Mouse (Mus musculus): Measurements from ENCODE around the gene Odf3l1.

Gene Odf3l1

DNA sequence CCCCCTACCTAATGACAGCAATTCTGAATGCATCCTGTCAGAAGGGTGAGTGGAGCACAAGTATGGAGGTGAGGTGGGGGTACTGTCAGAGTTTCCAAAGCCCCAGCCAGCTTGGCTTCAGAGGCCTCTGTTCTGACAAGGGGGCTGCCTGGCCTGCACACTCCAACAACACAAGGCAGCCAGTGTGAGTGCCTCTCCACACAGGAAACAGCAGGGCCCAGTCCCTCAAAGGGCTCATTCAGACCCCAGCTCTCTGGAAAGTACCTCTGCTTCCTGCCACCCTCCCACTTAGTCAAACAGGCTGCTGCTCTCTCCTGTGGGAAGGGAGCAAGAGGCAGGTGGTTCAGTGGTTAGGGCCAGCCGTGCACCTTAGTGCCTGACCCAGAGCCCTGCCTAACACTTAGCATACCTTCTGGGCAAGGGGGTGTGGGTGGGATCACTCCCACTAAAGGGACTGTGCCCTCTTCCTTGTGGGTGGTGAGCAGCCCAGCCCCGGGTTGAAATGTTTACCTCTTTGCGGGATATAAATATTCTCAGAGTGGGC lies 17.1 kb upstream of the Odf3l1 start:
- DNase-seq (ENCODE audit: low spot score): no peak

DNA sequence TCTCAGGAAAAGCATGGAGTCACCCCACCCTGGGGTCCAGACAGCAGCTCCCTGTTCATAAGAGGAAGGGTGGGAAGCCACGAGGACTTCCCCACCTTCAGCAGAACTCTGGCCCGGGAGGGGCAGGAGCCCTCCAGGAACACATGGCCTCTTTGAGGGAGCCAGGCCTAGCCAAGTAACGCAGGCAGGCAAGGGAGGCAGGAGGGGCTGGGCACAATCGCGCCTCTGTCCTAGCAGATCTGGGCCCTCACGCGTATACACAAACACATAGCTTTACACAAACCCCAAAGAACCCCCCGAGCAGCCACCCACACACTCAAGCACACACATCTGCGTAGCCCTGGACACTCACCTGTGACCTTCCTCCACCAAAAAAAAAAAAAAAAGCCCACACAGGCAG lies 16.3 kb upstream of the Odf3l1 start:
- DNase-seq (ENCODE audit: low spot score): no peak

DNA sequence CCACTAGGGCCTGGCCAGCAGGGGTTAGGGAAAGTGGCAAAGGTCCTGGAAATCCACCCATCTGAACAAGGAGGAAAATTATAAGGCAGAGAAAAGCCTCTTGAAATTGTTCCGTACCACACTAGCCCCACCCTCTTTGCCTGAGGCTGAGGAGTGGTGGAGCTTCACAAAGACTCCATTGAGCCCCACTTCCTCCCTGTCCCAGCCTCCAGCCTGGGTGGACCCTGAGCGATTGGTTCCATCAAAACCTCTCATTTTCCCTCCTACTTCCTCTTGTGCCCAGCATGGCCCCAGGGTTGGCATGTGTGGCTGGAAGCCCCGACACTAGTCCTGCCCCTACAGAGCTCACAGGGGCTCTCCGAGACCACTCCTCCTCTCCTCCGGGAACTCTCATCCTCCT lies 12.8 kb upstream of the Odf3l1 start:
- DNase-seq (ENCODE audit: low spot score): no peak

DNA sequence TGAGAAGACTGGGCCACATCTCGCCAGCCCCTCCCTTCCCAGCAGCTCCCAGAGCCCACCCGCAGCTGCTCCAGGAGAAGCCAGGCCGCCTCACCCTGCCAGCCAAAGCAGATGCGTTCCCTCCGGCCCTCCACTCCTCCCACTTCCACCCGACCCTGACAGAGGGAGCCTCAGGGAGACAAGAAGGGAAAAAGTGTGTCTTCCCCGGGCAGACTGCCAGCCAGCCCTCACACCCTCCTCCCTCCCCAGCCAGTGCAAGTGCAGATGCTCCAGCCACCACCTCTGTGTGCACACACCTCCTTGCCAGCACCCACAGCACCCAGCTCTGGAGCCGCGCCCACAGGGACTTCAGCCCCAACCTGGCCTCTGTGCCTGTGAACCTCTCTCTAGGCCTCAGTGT lies 12.3 kb upstream of the Odf3l1 start:
- DNase-seq (ENCODE audit: low spot score): no peak

DNA sequence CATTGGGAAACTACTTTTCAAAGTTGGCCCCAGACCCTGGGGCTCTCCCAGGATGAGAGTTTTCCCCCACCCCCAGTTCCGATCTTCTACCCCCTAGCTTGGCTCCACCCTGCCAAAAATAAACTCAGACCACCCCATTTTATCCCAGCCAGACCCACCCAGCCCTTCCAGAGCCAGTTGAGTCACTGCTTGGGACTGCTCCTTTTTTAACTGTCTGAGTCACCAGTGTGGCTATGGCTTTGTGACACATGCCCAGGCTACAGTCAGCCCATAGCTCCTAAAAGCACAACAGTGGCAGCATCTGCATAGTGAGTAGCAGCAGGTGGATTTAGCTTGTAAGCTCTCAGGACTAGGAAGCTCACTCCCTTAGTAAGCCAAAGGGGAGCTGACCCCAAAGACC lies 8.6 kb upstream of the Odf3l1 start:
- DNase-seq (ENCODE audit: low spot score): no peak

DNA sequence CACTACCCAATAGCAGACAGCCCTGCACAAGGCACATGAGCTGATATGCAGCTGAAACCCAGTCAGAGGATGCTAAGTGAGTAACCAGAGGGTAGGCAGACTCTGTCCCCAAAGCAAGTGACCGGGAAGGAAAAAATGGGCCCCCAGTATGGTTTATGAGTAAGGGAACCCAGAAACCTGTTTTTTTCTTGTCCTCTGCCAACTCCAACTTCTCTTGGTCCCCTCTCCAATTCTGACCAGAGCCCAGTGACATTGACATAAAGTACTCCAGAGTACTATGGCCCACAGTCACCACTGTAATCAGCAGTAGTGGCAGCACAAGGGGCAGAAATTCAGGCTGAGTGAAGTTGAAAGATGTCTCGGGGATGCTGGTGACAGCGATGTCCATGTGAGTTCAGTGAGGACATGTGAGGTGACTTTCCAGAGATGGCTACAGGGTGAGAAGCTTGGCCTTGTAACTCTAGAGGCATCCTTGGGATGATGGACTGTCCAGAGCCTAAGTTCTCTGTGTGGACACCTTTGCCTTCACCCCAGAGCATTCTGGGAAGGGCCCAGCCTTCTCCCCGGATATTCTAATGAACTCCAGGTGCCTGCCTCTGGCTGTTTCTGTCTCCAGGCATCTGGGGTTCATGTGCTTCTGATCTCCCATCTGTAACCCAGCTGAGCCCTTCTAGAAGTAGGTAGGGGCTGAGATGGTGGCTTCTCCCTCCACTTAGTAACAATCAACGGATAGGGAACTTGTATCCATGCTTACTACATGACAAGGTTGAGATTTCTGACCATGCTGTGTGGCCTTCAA lies 7.8 kb upstream of the Odf3l1 start:
- DNase-seq (ENCODE audit: low spot score): no peak

DNA sequence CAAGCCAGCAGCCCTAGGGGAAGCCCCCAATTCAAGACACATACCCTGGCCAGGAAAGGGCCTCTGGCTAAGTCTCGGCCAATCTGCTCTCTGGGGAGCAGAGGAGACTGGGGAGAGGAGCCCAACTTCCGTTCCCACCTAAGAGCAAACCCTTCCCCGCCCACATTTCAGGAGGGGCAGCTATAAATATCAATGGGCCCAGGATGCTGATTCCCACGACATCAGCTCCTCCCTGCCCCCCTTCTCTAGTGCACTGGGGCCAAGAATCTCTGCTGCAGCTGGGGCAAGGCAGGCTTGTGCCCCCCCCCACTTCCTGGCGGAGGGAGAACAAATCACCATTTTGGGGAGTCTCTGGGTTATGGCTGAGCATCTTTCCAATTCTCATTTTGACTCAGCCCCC lies 6.7 kb upstream of the Odf3l1 start:
- DNase-seq (ENCODE audit: low spot score): no peak

DNA sequence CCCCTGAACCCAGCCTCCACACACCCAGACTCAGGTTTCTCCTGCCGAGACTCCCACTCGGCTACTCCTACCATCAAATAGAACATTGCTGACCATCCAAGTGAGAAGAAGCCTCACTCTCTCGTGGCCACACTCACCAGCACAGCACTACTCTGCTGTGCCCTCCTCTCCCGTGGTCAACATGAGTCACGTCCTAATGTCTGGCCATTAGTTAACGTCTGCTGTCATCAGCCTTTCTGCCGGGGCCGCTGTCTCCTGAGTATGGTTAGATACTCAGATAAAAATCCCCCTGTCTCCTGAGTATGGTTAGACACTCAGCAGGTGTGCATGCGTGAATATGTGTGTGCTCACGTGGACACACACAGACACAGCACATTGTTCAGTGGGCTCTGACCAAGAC lies 6.3 kb upstream of the Odf3l1 start:
- no peak for DNase-seq (ENCODE audit: low spot score)

DNA sequence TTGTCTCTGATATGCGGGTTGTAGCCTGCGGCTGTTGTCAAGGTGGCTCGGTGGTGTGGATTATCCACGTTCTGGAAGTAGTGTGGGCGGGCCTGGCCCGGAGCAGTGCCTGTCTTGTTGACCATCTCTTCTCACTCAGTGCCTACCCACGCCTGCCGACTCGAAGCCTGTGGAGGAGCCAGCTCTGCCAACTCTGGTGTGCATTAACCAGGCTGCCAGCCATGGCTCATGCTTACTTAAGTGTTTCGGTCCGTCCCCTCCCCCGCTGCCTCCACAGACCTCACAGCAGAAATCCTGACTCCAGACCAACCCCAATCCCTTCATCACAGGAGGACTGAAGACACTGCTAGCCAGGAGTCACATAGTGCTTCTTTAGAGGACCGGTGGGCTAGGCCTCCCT lies 5.1 kb upstream of the Odf3l1 start:
- no peak for DNase-seq (ENCODE audit: low spot score)

DNA sequence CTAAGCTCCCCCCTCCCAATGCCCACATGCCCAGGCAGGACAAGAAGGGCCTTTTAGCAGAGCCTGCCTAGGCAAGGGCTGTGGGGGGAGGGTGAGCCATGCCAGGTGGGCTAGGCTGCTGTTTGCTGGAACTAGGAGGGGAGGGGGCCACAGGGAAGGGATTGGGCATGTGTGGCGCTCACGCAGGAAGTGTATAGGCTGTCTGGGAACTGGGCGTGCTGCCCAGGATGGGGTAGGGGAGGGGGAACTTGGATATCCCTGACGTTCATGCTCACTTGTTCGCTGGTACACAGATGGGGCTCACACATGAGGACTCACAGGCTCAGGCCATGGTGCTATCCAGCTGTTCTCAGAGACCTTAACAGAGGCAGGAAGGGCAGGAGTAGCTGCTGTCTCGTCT lies 3.8 kb upstream of the Odf3l1 start:
- DNase-seq (ENCODE audit: low spot score): no peak

DNA sequence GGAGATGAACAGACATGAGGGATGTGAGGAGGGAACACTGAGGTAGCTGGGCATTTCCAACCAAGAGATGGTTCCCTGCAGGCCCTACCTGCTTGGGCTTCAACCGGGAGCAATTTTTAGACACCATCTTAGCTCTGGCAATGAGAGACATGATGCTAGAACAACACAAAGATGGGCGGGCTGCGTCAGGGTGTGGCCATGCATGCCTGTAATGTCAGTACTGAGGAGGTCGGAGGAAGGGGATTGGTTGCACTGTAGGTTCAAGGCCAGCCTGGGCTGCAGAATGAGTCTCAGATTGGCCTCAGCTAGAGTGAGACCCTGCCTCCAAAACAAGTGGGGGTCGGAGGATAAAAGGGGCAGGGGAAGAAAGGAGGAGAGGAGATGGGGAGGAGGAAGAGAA lies 2.0 kb upstream of the Odf3l1 start:
- DNase-seq (ENCODE audit: low spot score): no peak

DNA sequence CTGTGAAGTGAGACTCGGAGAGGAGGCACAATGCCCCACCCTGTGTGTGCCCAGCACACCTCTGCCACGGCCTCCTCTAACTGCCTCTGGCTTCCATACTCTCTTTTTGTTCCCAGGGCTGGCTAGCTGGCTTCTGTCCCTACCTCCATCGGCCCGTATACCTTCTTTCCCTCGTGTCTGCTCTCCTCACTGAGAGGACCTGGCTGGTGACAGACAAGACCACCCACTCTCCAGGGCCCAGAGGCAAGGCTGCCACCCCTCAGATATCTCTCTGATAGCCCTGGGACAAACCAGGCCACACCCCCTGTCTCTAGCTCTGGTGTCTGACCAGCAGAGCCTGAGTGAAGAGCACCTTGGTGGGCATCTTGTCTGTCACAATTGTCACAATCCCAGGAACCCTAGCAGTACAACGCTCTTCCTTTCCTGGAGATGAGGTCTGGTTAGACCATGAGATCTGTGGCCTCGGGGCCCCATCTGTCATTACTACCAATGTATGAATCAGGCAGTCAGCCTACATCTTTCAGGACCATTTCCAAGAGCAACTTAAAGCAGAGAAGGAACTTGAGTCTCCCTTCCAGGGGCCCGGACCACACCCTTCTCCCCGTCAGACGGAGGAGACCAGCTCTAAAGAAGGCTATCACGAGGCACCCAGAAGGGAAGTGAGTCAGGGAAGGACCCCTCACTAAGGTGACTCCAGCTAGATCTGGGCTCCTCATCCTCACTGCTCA lies 1.4 kb upstream of the Odf3l1 start:
- no peak for DNase-seq (ENCODE audit: low spot score)

DNA sequence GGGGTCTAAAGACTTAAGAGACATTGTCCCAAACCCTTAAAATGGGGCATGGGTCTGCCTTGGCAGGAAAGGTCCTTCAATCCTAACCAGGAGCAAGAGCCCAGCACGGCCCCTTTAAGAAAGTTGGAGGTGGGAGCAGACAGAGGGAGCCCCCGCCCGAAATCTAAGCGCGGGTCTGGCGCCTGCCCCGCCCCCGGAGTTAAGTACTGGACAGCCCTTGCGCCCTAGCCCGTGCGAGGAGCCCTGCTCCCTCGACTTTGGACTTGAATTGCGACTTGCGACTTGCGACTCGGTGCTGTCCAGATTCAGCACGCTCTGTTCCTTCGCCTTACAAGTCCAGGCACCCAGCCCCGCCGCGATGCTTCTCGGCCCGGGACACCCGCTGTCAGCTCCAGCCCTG lies 353 bp upstream of the Odf3l1 start, which contains the start of gene Cspg4:
Gene Cspg4 (plus strand): TSS at position 202 of the 400 bp plus-strand sequence.
- peak; percentile 81 for DNase-seq (ENCODE audit: low spot score)

DNA sequence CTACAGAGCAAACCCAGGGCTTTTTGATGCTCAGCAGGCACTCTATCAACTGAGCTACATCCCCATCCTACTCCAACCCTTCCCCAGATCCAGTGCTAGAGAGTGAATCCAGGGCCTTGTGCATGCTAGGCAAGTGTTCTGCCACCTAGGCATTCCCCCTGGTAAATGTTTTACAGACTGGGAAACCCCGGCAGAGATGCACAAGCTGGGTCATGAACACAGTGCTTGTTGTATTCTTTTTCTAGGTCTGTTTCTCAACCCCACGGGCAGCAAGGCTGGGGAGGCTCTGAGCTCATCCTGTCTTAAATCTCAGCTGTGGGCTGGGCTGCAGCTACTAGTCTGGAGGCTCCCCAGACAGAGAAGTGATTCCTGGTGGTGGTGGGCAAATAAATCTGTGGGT lies 1.6 kb downstream of the Odf3l1 start:
- peak; percentile 21 for DNase-seq (ENCODE audit: low spot score)

DNA sequence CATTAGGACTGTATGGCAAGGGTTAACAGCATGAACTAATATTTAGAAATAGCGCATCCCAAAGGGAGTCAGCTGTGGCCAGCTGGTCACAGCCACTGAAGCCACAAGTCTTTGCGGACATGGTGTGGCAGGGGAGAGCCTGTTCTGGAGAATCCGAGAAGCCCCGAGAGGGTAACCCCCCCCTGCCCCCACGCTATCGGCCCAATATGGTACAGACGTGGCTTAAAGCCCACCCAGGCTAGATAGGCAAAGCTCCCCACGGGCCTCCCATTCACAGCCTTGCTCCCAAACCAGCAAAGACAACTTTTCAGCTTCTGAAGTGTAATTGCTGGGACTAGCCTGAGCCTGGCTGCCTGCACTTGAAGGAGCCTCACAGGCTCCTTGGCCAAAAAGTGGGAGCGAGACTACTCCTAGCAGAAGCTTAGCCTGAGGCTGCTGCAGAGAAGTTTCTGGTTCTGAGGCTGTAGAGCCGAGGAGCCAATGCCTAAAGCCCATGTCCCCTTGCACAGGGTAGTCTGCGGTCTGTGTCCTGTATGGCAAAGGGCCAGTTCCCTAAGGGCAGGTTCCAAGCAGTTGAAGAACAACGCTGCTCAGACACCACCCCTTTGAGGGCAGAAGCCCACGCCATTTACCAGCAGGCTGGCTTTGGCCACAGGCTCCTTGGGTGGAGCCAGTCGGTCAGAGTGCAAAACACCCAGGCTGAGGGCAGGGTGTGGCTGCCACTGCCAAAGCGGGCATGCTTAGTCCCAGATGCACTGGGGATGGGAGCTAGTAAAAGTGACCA lies 3.8 kb downstream of the Odf3l1 start:
- no peak for DNase-seq (ENCODE audit: low spot score)

DNA sequence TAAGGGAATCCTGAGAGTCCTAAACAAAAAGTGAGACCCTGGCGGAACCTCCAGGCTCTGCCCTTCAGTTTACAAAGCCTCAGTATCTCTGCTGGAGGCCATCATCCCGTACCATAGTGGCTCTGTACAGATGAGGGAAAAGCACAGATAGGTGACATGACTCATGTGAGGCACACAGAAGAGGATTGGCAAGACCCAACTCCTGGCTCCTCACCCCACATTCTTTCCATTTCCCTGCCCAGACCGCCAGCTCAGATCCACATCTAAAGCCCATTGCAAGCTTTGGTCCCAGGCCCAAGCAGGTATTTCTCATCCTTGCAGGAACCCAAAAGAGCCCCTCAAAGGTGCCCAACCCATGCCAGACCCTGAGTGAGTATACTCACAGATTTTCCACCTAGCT lies 4.4 kb downstream of the Odf3l1 start:
- no peak for DNase-seq (ENCODE audit: low spot score)

DNA sequence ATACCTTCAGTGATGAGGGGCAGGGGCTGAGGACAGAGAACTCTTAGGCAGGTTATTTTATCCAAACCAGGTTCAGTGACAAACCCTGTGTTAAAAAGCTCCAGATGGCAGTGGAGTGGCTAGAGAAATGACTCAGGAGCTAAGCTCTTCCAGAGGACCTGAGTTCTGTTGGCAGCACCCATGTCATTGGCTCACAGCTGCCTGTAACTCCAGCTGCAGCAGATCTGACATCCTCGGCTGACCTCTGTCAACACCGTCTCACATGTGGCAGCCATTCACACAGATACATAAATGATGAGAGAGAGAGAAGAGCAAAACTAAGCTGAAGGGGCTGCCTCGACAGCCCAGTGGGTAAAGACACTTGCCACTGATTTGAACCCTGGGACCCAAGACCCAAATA lies 7.0 kb downstream of the Odf3l1 start:
- DNase-seq (ENCODE audit: low spot score): no peak

DNA sequence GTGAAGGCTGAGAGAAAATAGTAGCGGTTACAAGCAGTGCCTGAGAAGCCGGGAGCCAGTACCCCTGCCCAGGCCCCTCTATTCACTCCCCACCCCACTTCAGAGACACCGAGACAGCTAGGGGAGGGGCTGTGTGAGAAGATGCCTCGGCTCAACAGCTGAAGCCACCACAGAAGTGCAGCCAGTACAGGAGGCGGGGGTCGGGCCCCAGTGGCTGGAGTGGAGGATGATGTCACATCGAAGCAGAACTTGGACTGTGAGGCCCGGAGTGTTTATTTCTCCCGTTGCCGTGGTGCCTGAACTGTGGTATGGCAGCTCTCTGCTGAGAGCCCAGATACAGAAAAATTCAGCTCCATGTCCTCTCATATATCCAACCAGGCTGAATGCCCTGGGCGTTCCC lies 12.7 kb downstream of the Odf3l1 start:
- DNase-seq (ENCODE audit: low spot score): peak; percentile 42

DNA sequence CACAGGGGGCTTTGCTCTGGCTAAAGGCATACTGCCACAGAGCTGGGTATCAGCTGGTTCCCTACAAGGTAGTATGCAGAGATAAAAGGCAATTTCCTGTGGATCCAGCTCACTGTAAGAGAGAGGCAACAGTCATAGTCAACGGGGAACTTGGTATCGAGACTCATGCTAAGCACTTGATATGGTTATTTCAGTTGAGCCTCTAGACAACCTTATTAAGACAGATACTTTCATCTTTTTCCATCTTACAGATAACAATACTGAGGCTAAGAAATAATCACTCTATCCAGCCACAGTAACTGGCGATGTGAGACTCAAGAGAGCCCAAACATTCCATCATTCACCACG lies 13.6 kb downstream of the Odf3l1 start:
- no peak for DNase-seq (ENCODE audit: low spot score)

DNA sequence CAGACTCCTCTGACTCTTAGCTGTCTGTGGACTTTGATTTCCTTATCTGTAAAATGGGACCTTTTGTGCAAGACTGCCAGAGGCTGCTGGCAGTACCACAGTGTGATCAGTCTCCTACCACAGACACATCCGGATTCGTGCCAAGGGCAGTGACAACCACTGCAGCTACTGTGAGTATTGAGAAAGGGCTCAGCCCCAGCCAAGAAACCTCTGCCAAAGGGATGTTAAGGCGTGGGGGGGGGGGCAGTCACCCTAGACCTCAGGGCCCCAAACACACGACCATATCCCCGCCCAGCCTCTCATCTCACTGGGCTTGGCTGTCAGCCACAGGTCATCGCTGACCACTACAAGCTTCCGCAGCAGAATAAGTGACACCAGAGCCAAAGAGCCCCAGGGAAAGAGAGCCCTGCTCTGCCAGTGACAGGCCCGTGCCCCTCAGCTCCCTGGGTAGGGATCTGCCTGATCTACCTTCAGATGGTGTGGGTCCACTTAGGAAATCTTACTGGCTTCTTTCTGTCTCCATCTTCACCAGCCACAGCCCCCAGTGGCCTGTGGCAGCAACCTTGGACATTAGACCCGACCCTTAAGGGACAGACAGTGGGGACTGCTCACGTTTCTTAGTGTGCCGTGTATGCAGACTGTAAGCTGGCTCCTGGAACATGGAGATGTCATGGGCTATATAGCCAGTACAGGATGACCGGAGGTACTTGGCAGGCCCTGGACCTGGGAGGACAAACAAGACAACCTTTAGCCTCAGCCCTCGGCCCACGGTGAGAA lies 14.2 kb downstream of the Odf3l1 start:
- no peak for DNase-seq (ENCODE audit: low spot score)

DNA sequence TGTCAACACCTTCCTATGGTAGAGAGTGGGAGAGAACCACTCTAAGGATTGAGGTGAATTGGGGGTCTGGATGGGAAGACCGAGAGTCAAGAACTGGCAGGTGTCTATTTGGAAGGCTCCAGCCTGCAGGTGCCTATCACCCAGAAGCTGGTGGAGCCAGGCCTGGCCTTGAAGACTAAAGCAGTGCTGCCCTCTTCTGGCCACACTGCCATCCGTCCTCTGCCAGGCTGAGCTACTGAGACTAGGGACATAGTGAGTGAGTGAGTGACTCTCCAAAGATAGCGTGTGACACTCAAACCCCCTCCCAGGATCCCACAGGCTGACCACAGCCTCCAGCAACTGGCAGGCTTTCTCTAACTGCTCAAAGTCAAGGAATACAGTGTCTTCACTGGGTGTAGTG lies 17.0 kb downstream of the Odf3l1 start:
- DNase-seq (ENCODE audit: low spot score): peak; percentile 22

DNA sequence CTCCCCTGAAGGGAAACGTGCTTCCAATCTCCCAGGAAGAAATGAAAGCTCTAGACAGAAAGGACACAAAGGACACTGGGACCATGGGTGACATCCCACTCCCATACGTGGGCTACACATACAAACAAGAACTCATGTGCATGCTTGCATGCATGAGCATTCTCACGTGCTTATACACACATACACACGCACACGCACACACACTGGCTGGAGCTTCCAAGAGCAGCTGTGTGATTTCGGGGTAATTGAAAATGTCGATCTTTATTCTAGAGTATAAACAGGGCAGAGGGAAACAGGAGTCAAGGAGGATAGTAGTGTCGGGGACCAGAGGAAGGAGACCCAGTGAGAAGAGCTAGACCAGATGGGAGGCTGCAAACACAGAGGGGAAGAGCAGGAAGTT lies 19.8 kb downstream of the Odf3l1 start:
- no peak for DNase-seq (ENCODE audit: low spot score)

Measured in yolk sac, embryonic 10.5 days (tissue).